Mouse (Mus musculus) MEL (cell line): ENCODE results near the gene Trem2. TPM values are rescaled to one million over a fixed set of nuclear protein-coding genes. Genes with fewer than 3 reads are reported as not detected.
A peak's percentile ranks its signal among the peaks of the same experiment; 100 is the strongest.

Source experiments
- DNase-seq: peaks from one replicate; pipeline ENCODE4 v3.0.0; 2011; ENCODE audit warnings: low read depth, low spot score
- H3K27ac ChIP-seq: 2 replicates; pipeline ENCODE4 v1.5.1; 2012; ENCODE audit warnings: low read depth, mild to moderate bottlenecking, control low read depth, low read length, moderate library complexity; ENCODE audit not compliant: control insufficient read depth
- H3K27me3 ChIP-seq, 2 experiments: fragments of 150-350 bp in 1 of 2; sonication (generic) in 1 of 2; 2 replicates each; pipeline ENCODE4 v1.6.1; 2012; ENCODE audit warnings: low read length in 2 of 2, mild to moderate bottlenecking in 2 of 2, improper control_type of control experiment in 1 of 2, moderate library complexity in 1 of 2; ENCODE audit not compliant: insufficient read depth in 2 of 2, control insufficient read depth in 1 of 2
- H3K36me3 ChIP-seq, 2 experiments: 2 replicates each; pipeline ENCODE4 v1.6.1; 2012 to 2014; ENCODE audit warnings: low read length in 2 of 2, improper control_type of control experiment in 1 of 2, inconsistent platforms in 1 of 2, mild to moderate bottlenecking in 1 of 2; ENCODE audit not compliant: insufficient read depth in 2 of 2, control insufficient read depth in 1 of 2
- H3K4me1 ChIP-seq, 2 experiments: fragments of 150-350 bp in 1 of 2; sonication (generic) in 1 of 2; 2 replicates each; pipeline ENCODE4 v1.6.1; 2012; ENCODE audit warnings: low read length in 2 of 2, improper control_type of control experiment in 1 of 2, mild to moderate bottlenecking in 1 of 2; ENCODE audit not compliant: insufficient read depth in 2 of 2, control insufficient read depth in 1 of 2
- H3K4me3 ChIP-seq, 2 experiments: fragments of 150-350 bp in 1 of 2; sonication (generic) in 1 of 2; 2 replicates each; pipeline ENCODE4 v1.5.1; 2012; ENCODE audit warnings: low read depth in 2 of 2, low read length in 2 of 2, mild to moderate bottlenecking in 2 of 2, moderate library complexity in 2 of 2, control low read depth in 1 of 2, improper control_type of control experiment in 1 of 2; ENCODE audit not compliant: control insufficient read depth in 1 of 2, insufficient read depth in 1 of 2
- H3K79me2 ChIP-seq: 2 replicates; pipeline ENCODE4 v1.6.1; 2012; ENCODE audit warnings: mild to moderate bottlenecking, low read length, moderate library complexity; ENCODE audit not compliant: control insufficient read depth, poor library complexity, insufficient read depth
- H3K9ac ChIP-seq: 2 replicates; pipeline ENCODE4 v1.6.1; 2012; ENCODE audit warnings: low read depth, mild to moderate bottlenecking, control low read depth, low read length, moderate library complexity; ENCODE audit not compliant: control insufficient read depth, poor library complexity, severe bottlenecking
- H3K9me3 ChIP-seq: fragments of 150-350 bp; sonication (generic); replicated peaks from 2 replicates; pipeline ENCODE4 v1.6.1; 2012; ENCODE audit warnings: mild to moderate bottlenecking, low read length, improper control_type of control experiment, moderate library complexity; ENCODE audit not compliant: insufficient read depth
- CHD1 ChIP-seq: IDR thresholded peaks from 2 replicates; pipeline ENCODE4 v1.6.1; 2012; ENCODE audit warnings: low read depth, mild to moderate bottlenecking, inconsistent platforms, low read length, improper control_type of control experiment
- EP300 ChIP-seq, 2 experiments: IDR thresholded peaks; 2 replicates each; pipeline ENCODE4 v1.6.1; 2011; ENCODE audit warnings: improper control_type of control experiment in 2 of 2, low read length in 2 of 2, low read depth in 1 of 2, mild to moderate bottlenecking in 1 of 2
- GATA1 ChIP-seq: IDR thresholded peaks from 2 replicates; pipeline ENCODE4 v1.6.1; 2011; ENCODE audit warnings: low read depth, low read length, improper control_type of control experiment
- HCFC1 ChIP-seq: IDR thresholded peaks from 2 replicates; pipeline ENCODE4 v1.6.1; 2012; ENCODE audit warnings: low read depth, mild to moderate bottlenecking, inconsistent platforms, low read length, improper control_type of control experiment, moderate library complexity
- JUND ChIP-seq: IDR thresholded peaks from 2 replicates; pipeline ENCODE4 v1.6.1; 2011; ENCODE audit warnings: low read depth, mild to moderate bottlenecking, improper control_type of control experiment, low read length
- MAZ ChIP-seq: IDR thresholded peaks from 2 replicates; pipeline ENCODE4 v1.6.1; 2012; ENCODE audit warnings: low read depth, mild to moderate bottlenecking, inconsistent platforms, low read length, improper control_type of control experiment
- MEF2A ChIP-seq: IDR thresholded peaks from 2 replicates; pipeline ENCODE4 v1.6.1; 2014; ENCODE audit warnings: low read depth, mild to moderate bottlenecking, inconsistent platforms, low read length, improper control_type of control experiment; ENCODE audit not compliant: poor library complexity, insufficient replicate concordance, severe bottlenecking; ENCODE audit errors: extremely low read depth
- MYB ChIP-seq: IDR thresholded peaks from 2 replicates; pipeline ENCODE4 v1.6.1; 2011; ENCODE audit warnings: mild to moderate bottlenecking, low read depth, low read length, improper control_type of control experiment
- NELFE ChIP-seq: IDR thresholded peaks from 2 replicates; pipeline ENCODE4 v1.6.1; 2011; ENCODE audit warnings: low read depth, low read length, improper control_type of control experiment
- NRF1 ChIP-seq: IDR thresholded peaks from 2 replicates; pipeline ENCODE4 v1.6.1; 2014; ENCODE audit warnings: low read depth, mild to moderate bottlenecking, inconsistent platforms, low read length, improper control_type of control experiment, moderate library complexity; ENCODE audit not compliant: poor library complexity, insufficient read depth, severe bottlenecking
- POLR2AphosphoS2 ChIP-seq: IDR thresholded peaks from 2 replicates; pipeline ENCODE4 v1.6.1; 2011; ENCODE audit warnings: low read length, improper control_type of control experiment
- POLR2AphosphoS5 ChIP-seq: IDR thresholded peaks from 2 replicates; pipeline ENCODE4 v1.6.1; 2012; ENCODE audit warnings: low read depth, borderline replicate concordance, mild to moderate bottlenecking, inconsistent platforms, low read length, moderate library complexity, mixed read lengths
- SIN3A ChIP-seq: IDR thresholded peaks from 2 replicates; pipeline ENCODE4 v1.6.1; 2012; ENCODE audit warnings: low read length, improper control_type of control experiment, inconsistent platforms
- TBP ChIP-seq: IDR thresholded peaks from 2 replicates; pipeline ENCODE4 v1.8.0; 2011; ENCODE audit warnings: low read depth, low read length, improper control_type of control experiment
- USF1 ChIP-seq: IDR thresholded peaks from 2 replicates; pipeline ENCODE4 v1.6.1; 2014; ENCODE audit warnings: low read depth, mild to moderate bottlenecking, inconsistent platforms, low read length, improper control_type of control experiment, moderate library complexity
- USF2 ChIP-seq, 2 experiments: IDR thresholded peaks; 2 replicates each; pipeline ENCODE4 v1.6.1; 2011 to 2012; ENCODE audit warnings: improper control_type of control experiment in 2 of 2, low read length in 2 of 2, borderline replicate concordance in 1 of 2, inconsistent platforms in 1 of 2, low read depth in 1 of 2, mild to moderate bottlenecking in 1 of 2; ENCODE audit not compliant: insufficient read depth in 1 of 2
- ZMIZ1 ChIP-seq: IDR thresholded peaks from 2 replicates; pipeline ENCODE4 v1.6.1; 2012; ENCODE audit warnings: low read depth, mild to moderate bottlenecking, inconsistent platforms, low read length, improper control_type of control experiment, moderate library complexity
- ZNF384 ChIP-seq: IDR thresholded peaks from 2 replicates; pipeline ENCODE4 v1.6.1; 2012; ENCODE audit warnings: low read depth, mild to moderate bottlenecking, inconsistent platforms, low read length, improper control_type of control experiment
- polyA plus RNA-seq, 2 experiments: library from polyadenylated mRNA; stranded (reverse) in 1 of 2; unstranded in 1 of 2; fragments of >175 nt in 1 of 2; fragments of >200 nt in 1 of 2; gene quantifications; 2 replicates each; pipeline versions ENCODE4 v1.2.1 to v1.2.4; 2012; ENCODE audit warnings: low replicate concordance in 2 of 2, low read depth in 1 of 2; ENCODE audit not compliant: insufficient read length in 2 of 2, insufficient read depth in 1 of 2, missing spikeins in 1 of 2
- total RNA-seq: library from RNA; depleted of rRNA; stranded (reverse); fragments of 300-350 nt; gene quantifications from 2 replicates; pipeline ENCODE4 v1.2.3, GENCODE M21; 2012

Trem2 gene
- total and polyA plus RNA-seq, 3 experiments, result 0.04 to 0.26 TPM; not detected in 1

DNA sequence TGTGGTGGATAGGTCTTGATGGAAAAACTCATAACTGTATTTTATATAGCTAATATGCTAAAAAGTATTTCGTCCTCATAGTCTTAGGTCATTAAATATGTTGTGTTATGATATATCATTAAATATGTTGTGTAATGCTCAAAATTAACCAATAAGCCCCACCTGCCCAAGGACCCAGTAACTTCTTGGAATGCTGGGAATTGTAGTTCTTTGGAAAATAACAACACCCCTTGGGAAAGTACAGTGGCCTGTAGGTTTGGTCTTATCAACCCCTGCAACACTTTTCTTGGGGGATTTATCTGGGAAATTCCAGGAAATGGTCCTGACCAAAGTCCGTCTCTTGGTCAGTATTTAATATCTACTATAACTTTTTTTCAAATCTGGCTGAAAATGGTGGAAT, 3.1 kb upstream of the Trem2 start:
- no peaks in the 10 kb centered on the region for H3K79me2 ChIP-seq
- no peaks in the 10 kb centered on the region for H3K27me3 ChIP-seq
- no peak for DNase-seq
- no peak overlapping the region for H3K4me3 ChIP-seq
- no peaks in the 10 kb centered on the region for H3K9me3 ChIP-seq
- no peak overlapping the region for H3K9ac ChIP-seq
- peak; percentile 55; the same call in 1 of the 2 replicates for TF ChIP-seq HCFC1
- TF ChIP-seq MAZ, result no peak
- TF ChIP-seq ZMIZ1, result no peak
- no peak for TF ChIP-seq NRF1
- no peak for TF ChIP-seq MEF2A
- no peak for TF ChIP-seq USF1
- H3K36me3 ChIP-seq, result peaks cover 0 to 10% of the 10 kb centered on the region in 2 experiments; a peak in 2 of 4 replicates
- H3K4me1 ChIP-seq, result peaks cover 5 to 16% of the 10 kb centered on the region in 2 experiments
- no peak overlapping the region for H3K27ac ChIP-seq

DNA sequence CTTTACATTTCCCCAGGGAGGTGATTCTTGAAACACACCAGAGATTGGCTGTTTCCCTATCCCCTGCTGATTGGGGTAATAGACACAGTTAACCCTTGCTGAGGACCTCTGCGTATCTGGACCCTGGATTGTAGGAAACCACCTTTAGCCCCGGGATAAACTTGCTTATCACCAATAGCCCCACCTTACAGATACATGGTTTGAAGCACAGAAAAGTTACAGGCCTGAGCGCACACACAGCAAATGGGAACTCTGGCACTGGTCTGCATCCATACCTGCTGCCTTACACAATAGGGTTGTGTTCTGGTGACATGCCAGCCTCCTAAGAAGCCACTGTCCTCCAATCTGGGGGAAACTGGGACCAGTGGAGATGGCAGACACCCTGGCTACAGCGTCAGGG, 377 bp upstream of the Trem2 start:
- Histone ChIP-seq H3K4me3 (no peak overlapping the region), H3K9ac (no peak overlapping the region), H3K9me3 (no peaks in the 10 kb centered on the region), H3K4me1 (peaks cover 5 to 16% of the 10 kb centered on the region in 2 experiments), H3K27ac (no peak overlapping the region), H3K79me2 (no peaks in the 10 kb centered on the region), H3K36me3 (peaks cover 0 to 10% of the 10 kb centered on the region in 2 experiments; a peak in 2 of 4 replicates), H3K27me3 (no peaks in the 10 kb centered on the region)
- DNase-seq, result no peak
- TF ChIP-seq POLR2AphosphoS5 (no peak), SIN3A (no peak), ZMIZ1 (no peak), EP300 (IDR thresholded peaks at IDR 0.05; ENCODE audit: low read depth in 1 of 2, low read length in 2 of 2) (no peak), NELFE (no peak), CHD1 (no peak), HCFC1 (no peak), GATA1 (no peak), MAZ (no peak), POLR2AphosphoS2 (no peak), USF1 (no peak), TBP (no peak), JUND (no peak), ZNF384 (no peak), MYB (no peak), USF2 (IDR thresholded peaks at IDR 0.05; ENCODE audit: borderline replicate concordance in 1 of 2, insufficient read depth in 1 of 2, low read depth in 1 of 2, low read length in 2 of 2) (no peak)
